8 mouse cellular contexts compared by ENCODE assay signal in the genomic region with DNA sequence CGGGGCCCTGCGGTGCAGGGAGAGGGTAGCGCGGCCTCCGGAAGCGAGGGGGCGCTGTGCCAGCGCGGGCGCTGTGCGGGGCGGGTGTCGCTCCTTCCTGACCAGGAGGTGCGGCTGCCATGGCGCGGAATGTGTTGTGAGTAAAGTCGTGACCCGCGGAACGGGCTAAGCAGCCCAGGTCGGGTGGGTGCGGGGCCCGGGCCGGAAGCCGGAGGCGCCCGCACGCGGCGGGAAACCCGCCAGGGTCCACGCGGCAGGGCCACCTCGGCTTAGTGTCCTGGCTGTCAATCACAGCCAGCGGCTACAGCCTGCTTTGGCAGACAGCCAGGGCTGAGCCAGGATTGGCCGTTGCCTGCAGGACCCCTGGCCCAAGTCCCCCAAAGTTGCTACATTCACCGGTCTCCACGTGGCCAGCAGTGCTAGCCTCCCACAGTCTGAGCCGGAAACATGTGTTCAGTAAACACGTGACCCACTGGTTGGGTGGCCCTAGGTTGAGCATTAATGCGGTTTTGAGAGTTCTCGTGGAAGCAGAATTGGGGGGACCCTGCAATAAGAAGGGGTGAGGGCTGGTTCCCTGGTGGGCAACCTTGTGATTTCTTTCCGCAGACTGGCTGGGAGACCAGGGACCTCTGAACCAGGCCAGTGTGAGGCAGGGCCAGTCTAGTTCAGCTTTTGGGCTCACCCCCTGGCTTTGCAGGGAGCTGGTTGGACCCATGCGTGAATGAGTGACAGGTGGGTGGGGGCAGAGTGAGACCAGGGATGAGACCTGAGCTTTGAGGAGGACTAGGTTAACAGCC. TPM values are rescaled to one million over a fixed set of nuclear protein-coding genes. Genes with fewer than 3 reads are reported as not detected.
A peak's percentile ranks its signal among the peaks of the same experiment; 100 is the strongest.
DNase-seq lines count a peak whose midpoint lies in the region; ATAC-seq and TF ChIP-seq lines count a peak whose summit lies in the region.

No protein-coding gene starts in this region.

- peaks cover 49% of the 10 kb centered on the region for H3K4me1 ChIP-seq in G1E (ENCODE audit: insufficient read depth, low read depth, low read length)
- H3K4me1 ChIP-seq in forebrain, embryonic 16.5 days (replicated peaks; ENCODE audit: control insufficient read depth, insufficient read depth, low read length) = peaks cover 15% of the 10 kb centered on the region
- H3K4me1 ChIP-seq in lung, adult 2 months (ENCODE audit: control insufficient read depth, insufficient read depth, low read length) = peaks cover 3% of the 10 kb centered on the region; the same call in 1 of the 2 replicates
- peaks cover 37% of the 10 kb centered on the region for H3K4me1 ChIP-seq in neural tube, embryonic 15.5 days

- H3K36me3 ChIP-seq in G1E (replicated peaks) = peaks cover 38% of the 10 kb centered on the region
- peaks cover 5% of the 10 kb centered on the region; the same call in 1 of the 2 replicates for H3K36me3 ChIP-seq in forebrain, embryonic 16.5 days (ENCODE audit: control insufficient read depth, insufficient read depth)
- peaks cover 5% of the 10 kb centered on the region; the same call in 1 of the 2 replicates for H3K36me3 ChIP-seq in neural tube, embryonic 15.5 days

- peaks cover 33% of the 10 kb centered on the region for H3K27me3 ChIP-seq in G1E (ENCODE audit: insufficient read depth, low read length)
- no peaks in the 10 kb centered on the region for H3K27me3 ChIP-seq in forebrain, embryonic 16.5 days (replicated peaks; ENCODE audit: control insufficient read depth, insufficient read depth, low read length)
- no peaks in the 10 kb centered on the region for H3K27me3 ChIP-seq in neural tube, embryonic 15.5 days (replicated peaks)

- peak; percentile 79 for DNase-seq in G1E (ENCODE audit: low spot score)
- peak; percentile 88 for DNase-seq in cerebellum, adult 11-12 months
- DNase-seq in heart, postnatal 36 days = peak; percentile 89 to 91
- peak; percentile 66 to 87 for DNase-seq in layer of hippocampus, adult 2 months (ENCODE audit: low spot score in 2 of 2)
- DNase-seq in lung, adult 2 months = peak; percentile 85
- peak; percentile 95 for DNase-seq in testis, postnatal 10 days (ENCODE audit: low spot score)

- under 1% methylated on average over 40 of the region's 44 CpGs for WGBS in forebrain, embryonic 16.5 days
- 1% methylated on average over 44 of the region's 44 CpGs for WGBS in lung, adult 2 months
- 1% methylated on average over 41 of the region's 44 CpGs for WGBS in neural tube, embryonic 15.5 days

- peak overlapping the region; percentile 86 for H3K4me3 ChIP-seq in G1E (ENCODE audit: low read depth, low read length)
- peak overlapping the region; percentile 92 for H3K4me3 ChIP-seq in forebrain, embryonic 16.5 days (replicated peaks; ENCODE audit: low read length)
- peak overlapping the region; percentile 77 for H3K4me3 ChIP-seq in layer of hippocampus, adult 2 months
- H3K4me3 ChIP-seq in lung, adult 2 months (replicated peaks; ENCODE audit: extremely low read depth, low read depth, low read length) = peak overlapping the region; percentile 84
- peak overlapping the region; percentile 85 for H3K4me3 ChIP-seq in neural tube, embryonic 15.5 days (replicated peaks)

- no peaks in the 10 kb centered on the region for H3K9me3 ChIP-seq in G1E (replicated peaks)
- H3K9me3 ChIP-seq in forebrain, embryonic 16.5 days (ENCODE audit: control insufficient read depth, low read length) = no peaks in the 10 kb centered on the region
- H3K9me3 ChIP-seq in neural tube, embryonic 15.5 days (replicated peaks) = no peaks in the 10 kb centered on the region

- ATAC-seq in G1E (ENCODE audit: extremely low read depth, insufficient number of reproducible peaks, low FRiP score, poor library complexity, severe bottlenecking) = peak; percentile 78
- ATAC-seq in forebrain, embryonic 16.5 days = peak; percentile 89
- ATAC-seq in neural tube, embryonic 15.5 days (ENCODE audit: low FRiP score) = peak; percentile 93

- TF ChIP-seq CTCF in G1E (IDR thresholded peaks at IDR 0.05; ENCODE audit: low read depth, low read length) = peak; percentile 46; the same call in 1 of the 2 replicates
- peak; percentile 95 for TF ChIP-seq CTCF in layer of hippocampus, adult 2 months (conservative IDR thresholded peaks at IDR 0.05)
- peak; percentile 64 for TF ChIP-seq CTCF in lung, adult 2 months (IDR thresholded peaks at IDR 0.05; ENCODE audit: insufficient read depth, low read length)

- peak overlapping the region; percentile 89 for H3K9ac ChIP-seq in forebrain, embryonic 16.5 days (replicated peaks; ENCODE audit: low read depth, low read length)
- peak overlapping the region; percentile 73 for H3K9ac ChIP-seq in neural tube, embryonic 15.5 days (replicated peaks)

- peak; percentile 38; the same call in 1 of the 2 replicates for TF ChIP-seq POLR2A in lung, adult 2 months (IDR thresholded peaks at IDR 0.05; ENCODE audit: borderline replicate concordance, extremely low read depth, low read depth, low read length)

- intact Hi-C loops in heart, postnatal 36 days (cut with DNase I) = no loop called here

- H3K4me2 ChIP-seq in forebrain, embryonic 16.5 days (ENCODE audit: low read length) = peak overlapping the region; percentile 87
- peak overlapping the region; percentile 80 for H3K4me2 ChIP-seq in neural tube, embryonic 15.5 days

- H3K27ac ChIP-seq in forebrain, embryonic 16.5 days (ENCODE audit: low read length) = peak overlapping the region; percentile 72
- peak overlapping the region; percentile 90 for H3K27ac ChIP-seq in layer of hippocampus, adult 2 months
- H3K27ac ChIP-seq in neural tube, embryonic 15.5 days (replicated peaks) = peak overlapping the region; percentile 85

RNA-seq across cellular contexts. Expression of gene Mrpl23, which starts 0.8 kb away (rescaled TPM):
- total RNA-seq in G1E (2014; fragmentation: Nextera tagmentation) (33.1 and 49.2 TPM in 2 replicates), G1E (2017) (44.4 and 54.4 TPM in 2 replicates)
- 21.5 and 30.3 TPM in 2 replicates for polyA plus RNA-seq in G1E (2012)
- 16.0 and 23.0 TPM in 2 replicates for polyA plus RNA-seq in forebrain, embryonic 16.5 days (2015; fragmentation: Nextera tagmentation; extraction: Ambion mirVana)
- 10 to 100 TPM; 12.8 to 13.1 TPM for total RNA-seq in heart, postnatal 36 days (2021)
- 1 to 10 TPM; 7.9 to 8.8 TPM for total RNA-seq in layer of hippocampus, adult 2 months (2021)
- 8.0 and 10.3 TPM in 2 replicates for polyA plus RNA-seq in lung, adult 2 months (2012; rRNA removed)
- polyA plus RNA-seq in neural tube, embryonic 15.5 days (2015; fragmentation: Nextera tagmentation; extraction: Ambion mirVana) = 21.0 and 27.9 TPM in 2 replicates

RNA-seq across cellular contexts. Expression of gene Tnnt3, which starts 34.6 kb away (rescaled TPM):
- not detected in 2 replicates for total RNA-seq in G1E (2014; fragmentation: Nextera tagmentation)
- not detected in 2 replicates for total RNA-seq in G1E (2017)
- not detected in 2 replicates for polyA plus RNA-seq in G1E (2012)
- polyA plus RNA-seq in forebrain, embryonic 16.5 days (2015; fragmentation: Nextera tagmentation; extraction: Ambion mirVana) = 0.73 and 1.2 TPM in 2 replicates
- total RNA-seq in heart, postnatal 36 days (2021) = under 1 TPM; 0.61 to 0.68 TPM
- total RNA-seq in layer of hippocampus, adult 2 months (2021) = not detected
- polyA plus RNA-seq in lung, adult 2 months (2012; rRNA removed) = 4.1 and 64.7 TPM in 2 replicates
- polyA plus RNA-seq in neural tube, embryonic 15.5 days (2015; fragmentation: Nextera tagmentation; extraction: Ambion mirVana) = 14.9 and 26.9 TPM in 2 replicates

Comparison
In these comparisons a context has a peak if more than half of its experiments do, and no peak if none do; other contexts are left out.
1. Peak in every context shown above with its lines: DNase-seq, ATAC-seq, H3K4me3 ChIP-seq and H3K27ac ChIP-seq.